In the genomic region with DNA sequence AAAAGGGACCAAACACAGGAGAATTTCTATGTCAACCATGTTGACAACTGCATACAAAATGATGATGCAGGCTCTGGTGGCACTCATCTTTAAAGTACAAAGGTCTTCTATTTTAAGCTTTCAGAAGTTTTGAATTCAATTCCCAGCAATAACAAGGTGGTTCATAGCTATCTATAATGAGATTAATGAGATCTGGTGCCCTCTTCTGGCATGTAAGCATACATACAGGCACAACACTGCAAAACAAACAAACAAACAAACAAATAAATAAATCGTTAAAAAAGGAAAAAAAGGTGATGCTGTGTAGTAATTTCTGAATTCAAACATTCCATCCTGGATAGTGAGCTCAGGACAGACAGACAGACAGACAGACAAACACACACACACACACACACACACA, we compare ENCODE assay signal across 19 mouse cellular contexts. TPM values are rescaled to one million over a fixed set of nuclear protein-coding genes. Genes with fewer than 3 reads are reported as not detected.
DNase-seq lines count a peak whose midpoint lies in the region; ATAC-seq and TF ChIP-seq lines count a peak whose summit lies in the region.
"Had no signal": no experiment of that assay in that cellular context is flagged by ENCODE, and none has a peak within 500 bp of the region (broad histone marks: within the 10 kb centered on the region; RNA-seq: fewer than 3 reads in every experiment).

No protein-coding gene starts in this region.

- WGBS in midbrain, postnatal 0 days = 94% methylated on average over 1 of the region's 1 CpGs
- 100% methylated on average over 1 of the region's 1 CpGs for WGBS in midbrain, embryonic 15.5 days

- no peak for ATAC-seq in midbrain, postnatal 0 days (ENCODE audit: low FRiP score)
- ATAC-seq in midbrain, embryonic 15.5 days (replicated peaks) = no peak
- ATAC-seq: forebrain, embryonic 14.5 days had no signal

- H3K4me1 ChIP-seq in midbrain, postnatal 0 days (ENCODE audit: insufficient read depth, low read length) = no peaks in the 10 kb centered on the region
- no peaks in the 10 kb centered on the region for H3K4me1 ChIP-seq in midbrain, embryonic 15.5 days
- H3K4me1 ChIP-seq: embryonic facial prominence, embryonic 10.5 days; forebrain, embryonic 10.5 days; heart, embryonic 13.5 days; hindbrain, embryonic 15.5 days had no signal

- DNase-seq in gastrocnemius, adult 2 months = no peak
- DNase-seq in gastrocnemius, postnatal 25 days = no peak
- DNase-seq in layer of hippocampus, adult 2 months (ENCODE audit: low spot score in 2 of 2) = no peak
- no peak for DNase-seq in layer of hippocampus, postnatal 36 days
- no peak for DNase-seq in midbrain, postnatal 0 days (ENCODE audit: low spot score)
- DNase-seq in frontal cortex, adult 2 months (ENCODE audit: extremely low spot score in 1 of 2, low spot score in 1 of 2) = no peak
- DNase-seq: adrenal gland, adult 8-10 months; adrenal gland, postnatal 36 days; cerebellum, adult 2 months; cerebellum, postnatal 10 days; gastrocnemius, postnatal 10 days; heart, postnatal 36 days had no signal

- H3K4me3 ChIP-seq in gastrocnemius, adult 2 months = no peak overlapping the region
- H3K4me3 ChIP-seq in layer of hippocampus, adult 2 months = no peak overlapping the region
- no peak overlapping the region for H3K4me3 ChIP-seq in midbrain, postnatal 0 days (ENCODE audit: low read depth, low read length)
- H3K4me3 ChIP-seq in midbrain, embryonic 15.5 days = no peak overlapping the region
- H3K4me3 ChIP-seq: embryonic facial prominence, embryonic 10.5 days; erythroblast, embryonic 14.5 days; forebrain, embryonic 10.5 days; heart, embryonic 13.5 days; hindbrain, embryonic 15.5 days had no signal

- intact Hi-C loops in gastrocnemius, adult 2 months (cut with DNase I) = no loop called here

- H3K4me2 ChIP-seq in midbrain, postnatal 0 days (ENCODE audit: low read depth, low read length, poor library complexity, severe bottlenecking) = no peak overlapping the region
- H3K4me2 ChIP-seq in midbrain, embryonic 15.5 days = no peak overlapping the region
- H3K4me2 ChIP-seq: heart, embryonic 13.5 days; hindbrain, embryonic 15.5 days had no signal

- no peak overlapping the region for H3K27ac ChIP-seq in gastrocnemius, adult 2 months
- no peak overlapping the region for H3K27ac ChIP-seq in layer of hippocampus, adult 2 months
- no peak overlapping the region for H3K27ac ChIP-seq in midbrain, postnatal 0 days (ENCODE audit: low read depth, low read length)
- H3K27ac ChIP-seq in midbrain, embryonic 15.5 days = no peak overlapping the region
- H3K27ac ChIP-seq: embryonic facial prominence, embryonic 10.5 days; forebrain, embryonic 10.5 days; heart, embryonic 13.5 days; hindbrain, embryonic 15.5 days had no signal

- no peaks in the 10 kb centered on the region for H3K9me3 ChIP-seq in midbrain, postnatal 0 days (ENCODE audit: low read length)
- H3K9me3 ChIP-seq in midbrain, embryonic 15.5 days = no peaks in the 10 kb centered on the region
- H3K9me3 ChIP-seq: embryonic facial prominence, embryonic 10.5 days; forebrain, embryonic 10.5 days; heart, embryonic 13.5 days; hindbrain, embryonic 15.5 days had no signal

- H3K27me3 ChIP-seq in midbrain, postnatal 0 days (ENCODE audit: insufficient read depth, low read length) = no peaks in the 10 kb centered on the region
- no peaks in the 10 kb centered on the region for H3K27me3 ChIP-seq in midbrain, embryonic 15.5 days (replicated peaks)
- H3K27me3 ChIP-seq: heart, embryonic 13.5 days; hindbrain, embryonic 15.5 days had no signal

- 0 out of 2 replicates have a peak, but pooled peaks cover 3% of the 10 kb centered on the region for H3K36me3 ChIP-seq in midbrain, postnatal 0 days (ENCODE audit: insufficient read depth, low read length)
- no peaks in the 10 kb centered on the region; the same call in none of the 2 replicates for H3K36me3 ChIP-seq in midbrain, embryonic 15.5 days (replicated peaks)

- no peak overlapping the region for H3K9ac ChIP-seq in midbrain, postnatal 0 days (replicated peaks; ENCODE audit: low read length, poor library complexity, severe bottlenecking)
- H3K9ac ChIP-seq in midbrain, embryonic 15.5 days = no peak overlapping the region
- H3K9ac ChIP-seq: heart, embryonic 13.5 days; hindbrain, embryonic 15.5 days had no signal

- peak; percentile 27 for TF ChIP-seq CTCF in gastrocnemius, adult 2 months (IDR thresholded peaks at IDR 0.05)
- TF ChIP-seq CTCF in layer of hippocampus, adult 2 months (conservative IDR thresholded peaks at IDR 0.05) = peak; percentile 51
- peak; percentile 23; the same call in 1 of the 2 replicates for TF ChIP-seq CTCF in midbrain, postnatal 0 days (IDR thresholded peaks at IDR 0.05)

RNA-seq across cellular contexts. Expression of a gene that starts 41.3 kb away (rescaled TPM):
- 10 to 100 TPM; 46.4 to 49.6 TPM for total RNA-seq in gastrocnemius, adult 2 months (2021)
- 10 to 100 TPM; 35.3 to 36.6 TPM for total RNA-seq in gastrocnemius, postnatal 25 days (2021)
- total RNA-seq in layer of hippocampus, adult 2 months (2021) = 100 to 1,000 TPM; 141 to 159 TPM
- 100 to 1,000 TPM; 143 to 166 TPM for total RNA-seq in layer of hippocampus, postnatal 36 days (2021)
- 142 and 145 TPM in 2 replicates for total RNA-seq in midbrain, postnatal 0 days (2014; rRNA removed)
- 159 and 160 TPM in 2 replicates for polyA plus RNA-seq in midbrain, postnatal 0 days (2015; fragmentation: Nextera tagmentation; extraction: Ambion mirVana)
- 280 and 292 TPM in 2 replicates for polyA plus RNA-seq in midbrain, embryonic 15.5 days (2015; fragmentation: Nextera tagmentation; extraction: Ambion mirVana)
- 152 and 180 TPM in 2 replicates for polyA plus RNA-seq in frontal cortex, adult 2 months (2012; rRNA removed)
